Mouse (Mus musculus) olfactory bulb, adult 2 months (tissue): Measurements from ENCODE around the gene Disc1.

ENCODE experiments used
- CTCF ChIP-seq: fragments of 200-500 bp; IDR thresholded peaks from 2 replicates; pipeline ENCODE4 v1.5.1; 2012; ENCODE audit warnings: low read depth, mild to moderate bottlenecking, low read length, moderate library complexity; ENCODE audit not compliant: insufficient read depth
- POLR2A ChIP-seq: fragments of 200-500 bp; IDR thresholded peaks from 2 replicates; pipeline ENCODE4 v1.6.1; 2012; ENCODE audit warnings: mild to moderate bottlenecking, low read depth, low read length, moderate library complexity; ENCODE audit not compliant: insufficient read depth

GRCm38 (mm10) chr8:125127621-125128020 lies 73.6 kb downstream of the Disc1 start:
- no peak for TF ChIP-seq CTCF
- TF ChIP-seq POLR2A: no peak
